Mouse (Mus musculus): ENCODE results near the gene Gm8978.
"Not testable (repeated sequence)": the region's sequence is repeated elsewhere in the genome, so short reads cannot be mapped to it uniquely, and the experiment has no call there.

The Gm8978 gene

GRCm38 (mm10) chr19:33625152-33625551 is at the start of gene Gm8978:
TSS of gene Gm8978 (minus strand) at chr19:33625252.
- not testable (repeated sequence) for DNase-seq

- peak; percentile 55 for DNase-seq
Measured at GRCm38 (mm10) chr19:33589626-33590302, 35.3 kb downstream of the Gm8978 start.

- not testable (repeated sequence) for DNase-seq
Measured at GRCm38 (mm10) chr19:33568551-33568950, 56.5 kb downstream of the Gm8978 start.

Measured in lung, postnatal 14 days (tissue).